Mouse (Mus musculus): ENCODE results near the gene Gpd2.

GRCm38 (mm10) chr2:57375138-57375837 lies 137.9 kb downstream of the Gpd2 start:
- no peak for TF ChIP-seq POLR2AphosphoS2 (IDR thresholded peaks at IDR 0.05; ENCODE audit: insufficient read length, low read depth)
- TF ChIP-seq USF1 (IDR thresholded peaks at IDR 0.05; ENCODE audit: low read depth), result no peak
- no peak for TF ChIP-seq E2F4 (IDR thresholded peaks at IDR 0.05; ENCODE audit: insufficient read depth)
